Mouse (Mus musculus) C2C12 (cell line): ENCODE data around the gene Ccdc30.

ENCODE experiments used
- CEBPB ChIP-seq: IDR thresholded peaks from one replicate; pipeline ENCODE4 v1.6.1; 2011; ENCODE audit warnings: low read depth, mild to moderate bottlenecking, control low read depth, moderate library complexity
- CTCF ChIP-seq: IDR thresholded peaks from one replicate; pipeline ENCODE4 v1.5.1; 2011; ENCODE audit not compliant: control insufficient read depth, insufficient read depth, insufficient read length
- FOSL1 ChIP-seq: IDR thresholded peaks from one replicate; pipeline ENCODE4 v1.8.0; 2011; ENCODE audit warnings: mild to moderate bottlenecking, low read length; ENCODE audit not compliant: poor library complexity, insufficient read depth, severe bottlenecking
- MAX ChIP-seq: IDR thresholded peaks from one replicate; pipeline ENCODE4 v1.6.1; 2011; ENCODE audit warnings: mild to moderate bottlenecking, control low read depth
- MYOG ChIP-seq: IDR thresholded peaks from one replicate; pipeline ENCODE4 v1.6.1; 2011; ENCODE audit not compliant: control insufficient read depth, insufficient read length; ENCODE audit errors: extremely low read depth
- USF1 ChIP-seq: IDR thresholded peaks from one replicate; pipeline ENCODE4 v1.6.1; 2011; ENCODE audit warnings: low read depth, mild to moderate bottlenecking, control low read depth, moderate library complexity

- TF ChIP-seq CTCF (no peak), USF1 (no peak), CEBPB (no peak), FOSL1 (no peak), MAX (no peak), MYOG (no peak)
Observed at GRCm38 (mm10) chr4:119333487-119333886, 81.8 kb downstream of the Ccdc30 start.
